Mouse (Mus musculus) ES-E14 (cell line): ENCODE results near the gene Spin2-ps6. TPM values are rescaled to one million over a fixed set of nuclear protein-coding genes. Genes with fewer than 3 reads are reported as not detected.
"Not testable (repeated sequence)": the region's sequence is repeated elsewhere in the genome, so short reads cannot be mapped to it uniquely, and the experiment has no call there.

Source experiments
- DNase-seq: peaks from one replicate; pipeline ENCODE4 v3.0.0-alpha.2; 2013; ENCODE audit warnings: low read depth, low spot score
- H3K27ac ChIP-seq: 2 replicates; pipeline ENCODE4 v1.5.1; 2012; ENCODE audit warnings: low read depth, mild to moderate bottlenecking, low read length, moderate library complexity, mixed read lengths; ENCODE audit not compliant: poor library complexity, insufficient read depth, severe bottlenecking
- H3K36me3 ChIP-seq: 2 replicates; pipeline ENCODE4 v1.6.1; 2012; ENCODE audit warnings: mild to moderate bottlenecking, low read length, moderate library complexity, mixed read lengths; ENCODE audit not compliant: control insufficient read depth, poor library complexity, insufficient read depth, severe bottlenecking
- H3K4me1 ChIP-seq, 2 experiments: fragments of 150-350 bp in 1 of 2; sonication (generic) in 1 of 2; 2 replicates each; pipeline ENCODE4 v1.6.1; 2012; ENCODE audit warnings: low read length in 2 of 2, mild to moderate bottlenecking in 1 of 2, mixed read lengths in 1 of 2; ENCODE audit not compliant: control insufficient read depth in 2 of 2, insufficient read depth in 2 of 2, poor library complexity in 1 of 2
- H3K4me3 ChIP-seq, 2 experiments: fragments of 150-350 bp in 1 of 2; sonication (generic) in 1 of 2; 2 replicates each; pipeline ENCODE4 v1.5.1; 2012; ENCODE audit warnings: low read length in 2 of 2, low read depth in 1 of 2, mild to moderate bottlenecking in 1 of 2, mixed read lengths in 1 of 2; ENCODE audit not compliant: insufficient read depth in 1 of 2, poor library complexity in 1 of 2, severe bottlenecking in 1 of 2
- H3K9ac ChIP-seq: 2 replicates; pipeline ENCODE4 v1.6.1; 2012; ENCODE audit warnings: low read depth, mild to moderate bottlenecking, low read length, mixed read lengths; ENCODE audit not compliant: poor library complexity, insufficient read depth, severe bottlenecking
- H3K9me3 ChIP-seq: fragments of 150-350 bp; sonication (generic); 2 replicates; pipeline ENCODE4 v1.6.1; 2012; ENCODE audit warnings: low read depth, mild to moderate bottlenecking, low read length; ENCODE audit not compliant: control insufficient read depth, insufficient read depth
- in situ Hi-C, 2 experiments: fragments of 600-800 bp; cut with MboI; formaldehyde crosslinking; loops; one replicate each; pipeline ENCODE4 v1.15.1; 2025; ENCODE audit warnings: low sequenced_read_pairs in 2 of 2, inconsistent platforms in 1 of 2; ENCODE audit not compliant: unreplicated experiment in 2 of 2
- total RNA-seq: library from RNA; depleted of rRNA; stranded (reverse); fragments of 300-350 nt; gene quantifications from 2 replicates; pipeline ENCODE4 v1.2.3, GENCODE M21; 2012; rRNA removed

The Spin2-ps6 gene
- total RNA-seq, result not detected in 2 replicates

GRCm38 (mm10) chrX:33234569-33234968, at the start of gene Spin2-ps6:
TSS of gene Spin2-ps6 (plus strand) at chrX:33234869.
- H3K9me3 ChIP-seq, in situ Hi-C loops: not testable (repeated sequence)

More at GRCm38 (mm10) chrX:33234569-33234968, at the start of gene Spin2-ps6:
- not testable (repeated sequence) for H3K27ac ChIP-seq, H3K36me3 ChIP-seq, H3K4me3 ChIP-seq, H3K4me1 ChIP-seq, DNase-seq, H3K9ac ChIP-seq

Other genes with a start within 250 kb of the Spin2-ps6 start
- gene Btbd35f12, start 78.5 kb downstream of the Spin2-ps6 start, total RNA-seq, result not detected in 2 replicates